Mouse (Mus musculus): ENCODE results near the gene Galnt14. TPM values are rescaled to one million over a fixed set of nuclear protein-coding genes. Genes with fewer than 3 reads are reported as not detected.
A peak's percentile ranks its signal among the peaks of the same experiment; 100 is the strongest.

The Galnt14 gene
- polyA plus RNA-seq, 1 experiment from 2014 or later, result 9.5 TPM

DNA sequence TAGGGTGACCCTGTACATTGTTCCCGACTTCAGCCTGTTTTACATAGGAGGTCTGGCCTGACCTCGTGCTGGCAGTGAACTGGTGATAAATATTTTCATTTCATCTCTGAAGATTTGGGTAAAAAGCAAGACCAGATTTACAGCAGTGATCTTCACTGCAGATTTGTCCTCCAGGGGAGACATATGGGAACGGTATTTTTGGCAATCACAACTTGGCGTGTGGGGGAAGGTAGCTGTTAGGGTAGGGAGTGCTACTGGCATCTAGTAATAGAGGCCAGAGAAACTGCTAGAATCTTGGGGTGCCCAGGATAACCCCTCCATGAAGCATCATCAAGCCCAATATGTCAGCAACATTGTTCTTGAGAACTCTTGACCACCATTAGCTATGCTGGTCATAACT, 138.3 kb downstream of the Galnt14 start:
- Histone ChIP-seq H3K4me3 (ENCODE audit: low read depth, low read length) (no peak overlapping the region), H3K9me3 (ENCODE audit: control insufficient read depth, low read length) (no peaks in the 10 kb centered on the region), H3K9ac (ENCODE audit: low read length) (no peak overlapping the region), H3K27me3 (ENCODE audit: control insufficient read depth, insufficient read depth, low read length) (no peaks in the 10 kb centered on the region), H3K4me2 (ENCODE audit: low read depth) (no peak overlapping the region), H3K27ac (ENCODE audit: low read depth, low read length) (no peak overlapping the region), H3K36me3 (ENCODE audit: control insufficient read depth, insufficient read depth, low read length) (no peaks in the 10 kb centered on the region), H3K4me1 (ENCODE audit: control insufficient read depth, insufficient read depth, low read length) (no peaks in the 10 kb centered on the region)
- no peak for DNase-seq (ENCODE audit: low spot score)
- 57% methylated on average over 4 of the region's 4 CpGs for WGBS
- ATAC-seq (ENCODE audit: insufficient read depth, low FRiP score, low TSS enrichment), result no peak

DNA sequence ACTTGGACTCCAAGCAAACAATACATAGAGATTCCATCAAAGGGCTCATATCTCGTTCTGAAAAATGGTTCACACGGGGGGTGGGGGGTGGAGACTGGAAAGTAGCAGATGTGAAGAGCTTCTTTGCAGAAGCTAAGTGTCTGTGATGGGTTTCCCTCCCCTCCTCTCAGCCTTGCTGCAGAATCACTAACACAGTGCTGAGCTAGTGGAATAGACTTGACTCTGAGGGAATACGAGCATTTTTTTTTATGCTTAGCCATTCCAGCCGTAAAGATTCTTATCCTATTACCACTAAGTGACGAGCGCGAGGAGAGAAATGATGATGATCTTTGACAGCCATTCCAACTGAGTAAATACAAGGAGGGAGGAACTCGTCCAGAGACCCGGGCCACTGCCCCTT, 142.0 kb downstream of the Galnt14 start:
- WGBS, result 69% methylated on average over 9 of the region's 9 CpGs
- ATAC-seq (ENCODE audit: insufficient read depth, low FRiP score, low TSS enrichment) (no peak), DNase-seq (ENCODE audit: low spot score) (no peak)
- Histone ChIP-seq H3K4me3 (ENCODE audit: low read depth, low read length) (no peak overlapping the region), H3K9me3 (ENCODE audit: control insufficient read depth, low read length) (no peaks in the 10 kb centered on the region), H3K4me1 (ENCODE audit: control insufficient read depth, insufficient read depth, low read length) (no peaks in the 10 kb centered on the region), H3K36me3 (ENCODE audit: control insufficient read depth, insufficient read depth, low read length) (no peaks in the 10 kb centered on the region), H3K27me3 (ENCODE audit: control insufficient read depth, insufficient read depth, low read length) (no peaks in the 10 kb centered on the region), H3K27ac (ENCODE audit: low read depth, low read length) (no peak overlapping the region), H3K9ac (ENCODE audit: low read length) (no peak overlapping the region), H3K4me2 (ENCODE audit: low read depth) (no peak overlapping the region)

DNA sequence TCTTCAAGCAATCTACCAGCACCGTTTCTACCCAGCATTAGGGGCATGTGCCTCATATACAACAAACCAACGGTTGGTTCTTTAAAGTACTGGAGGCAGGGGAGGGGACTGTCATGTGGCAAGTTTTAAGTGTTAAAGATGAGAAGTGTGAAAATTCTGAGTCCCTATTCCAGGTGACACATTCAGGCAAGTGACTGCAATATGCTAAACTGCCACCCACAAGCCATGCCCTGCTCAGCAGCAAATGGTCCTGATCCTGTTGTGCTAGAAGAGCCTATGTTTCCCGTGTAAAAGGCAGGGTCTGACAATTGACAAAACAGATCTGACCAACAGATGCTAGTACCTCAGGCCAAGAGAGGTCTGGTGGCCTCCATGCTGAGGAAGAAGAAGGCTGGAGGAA, 149.1 kb downstream of the Galnt14 start:
- no peak overlapping the region for H3K4me3 ChIP-seq (ENCODE audit: low read depth, low read length)
- peaks cover 3% of the 10 kb centered on the region; the same call in 1 of the 2 replicates for H3K4me1 ChIP-seq (ENCODE audit: control insufficient read depth, insufficient read depth, low read length)
- no peak for ATAC-seq (ENCODE audit: insufficient read depth, low FRiP score, low TSS enrichment)
- no peak for DNase-seq (ENCODE audit: low spot score)
- no peaks in the 10 kb centered on the region for H3K27me3 ChIP-seq (ENCODE audit: control insufficient read depth, insufficient read depth, low read length)
- no peaks in the 10 kb centered on the region for H3K9me3 ChIP-seq (ENCODE audit: control insufficient read depth, low read length)
- WGBS, result 60% methylated on average over 3 of the region's 3 CpGs
- H3K27ac ChIP-seq (ENCODE audit: low read depth, low read length), result no peak overlapping the region
- H3K36me3 ChIP-seq (ENCODE audit: control insufficient read depth, insufficient read depth, low read length), result no peaks in the 10 kb centered on the region
- H3K9ac ChIP-seq (ENCODE audit: low read length), result no peak overlapping the region
- H3K4me2 ChIP-seq (ENCODE audit: low read depth), result no peak overlapping the region

DNA sequence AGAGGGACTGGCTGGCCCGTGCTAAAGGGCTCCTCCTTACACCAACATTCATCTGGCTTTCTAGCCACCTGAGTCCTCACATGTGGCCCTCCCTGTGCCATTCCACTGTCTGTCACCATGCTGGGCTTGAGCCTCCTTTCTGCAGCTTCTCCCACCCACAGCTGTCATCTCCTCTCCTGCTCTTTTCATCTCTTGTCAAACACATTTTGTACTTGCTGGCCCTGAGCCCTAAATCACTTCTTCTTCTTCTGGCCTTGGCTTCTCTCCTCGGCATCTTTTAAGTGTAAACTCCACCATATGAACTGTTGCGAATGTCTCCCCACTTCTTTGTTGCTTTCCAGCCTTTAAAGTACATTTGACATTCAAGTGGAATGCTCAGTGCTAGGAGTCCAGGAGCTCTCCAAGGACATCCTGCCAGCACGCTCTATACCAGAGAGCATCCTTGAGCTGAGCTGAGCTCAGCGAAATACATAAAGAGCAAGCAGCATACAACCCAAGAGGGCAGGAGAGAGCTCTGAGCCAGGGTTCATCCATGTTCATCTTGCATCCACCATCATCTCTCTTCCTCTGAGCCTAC, 150.0 kb downstream of the Galnt14 start:
- Histone ChIP-seq H3K4me1 (ENCODE audit: control insufficient read depth, insufficient read depth, low read length) (peaks cover 3% of the 10 kb centered on the region; the same call in 1 of the 2 replicates), H3K36me3 (ENCODE audit: control insufficient read depth, insufficient read depth, low read length) (no peaks in the 10 kb centered on the region), H3K4me2 (ENCODE audit: low read depth) (no peak overlapping the region), H3K27me3 (ENCODE audit: control insufficient read depth, insufficient read depth, low read length) (no peaks in the 10 kb centered on the region), H3K27ac (ENCODE audit: low read depth, low read length) (no peak overlapping the region), H3K9ac (ENCODE audit: low read length) (no peak overlapping the region), H3K4me3 (ENCODE audit: low read depth, low read length) (no peak overlapping the region), H3K9me3 (ENCODE audit: control insufficient read depth, low read length) (no peaks in the 10 kb centered on the region)
- DNase-seq (ENCODE audit: low spot score), result no peak
- WGBS, result 81% methylated on average over 5 of the region's 5 CpGs
- ATAC-seq (ENCODE audit: insufficient read depth, low FRiP score, low TSS enrichment), result no peak

DNA sequence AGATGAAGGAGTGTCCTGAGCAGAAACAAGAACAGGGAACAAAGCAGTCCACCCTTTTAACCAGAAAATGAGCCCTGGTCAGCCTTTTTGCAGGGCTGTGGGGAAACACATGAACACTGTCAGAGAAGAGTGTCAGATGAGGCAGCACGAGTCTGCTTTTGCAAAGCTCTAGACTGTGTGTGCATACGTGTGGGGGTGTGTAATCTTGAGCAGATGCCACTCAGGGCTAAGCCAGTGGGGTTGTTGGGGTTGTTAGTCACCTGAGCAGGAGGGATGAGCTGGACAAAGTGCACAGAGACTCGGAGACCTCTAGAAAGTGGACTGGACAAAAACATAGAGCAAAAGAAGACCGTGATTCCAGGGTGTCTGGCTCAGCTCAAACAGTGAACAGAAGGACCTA, 150.8 kb downstream of the Galnt14 start:
- Histone ChIP-seq H3K9ac (ENCODE audit: low read length) (no peak overlapping the region), H3K36me3 (ENCODE audit: control insufficient read depth, insufficient read depth, low read length) (no peaks in the 10 kb centered on the region), H3K4me1 (ENCODE audit: control insufficient read depth, insufficient read depth, low read length) (peaks cover 3% of the 10 kb centered on the region; the same call in 1 of the 2 replicates), H3K27ac (ENCODE audit: low read depth, low read length) (no peak overlapping the region), H3K4me2 (ENCODE audit: low read depth) (no peak overlapping the region), H3K27me3 (ENCODE audit: control insufficient read depth, insufficient read depth, low read length) (no peaks in the 10 kb centered on the region), H3K4me3 (ENCODE audit: low read depth, low read length) (no peak overlapping the region), H3K9me3 (ENCODE audit: control insufficient read depth, low read length) (no peaks in the 10 kb centered on the region)
- no peak for DNase-seq (ENCODE audit: low spot score)
- 74% methylated on average over 4 of the region's 4 CpGs for WGBS
- ATAC-seq (ENCODE audit: insufficient read depth, low FRiP score, low TSS enrichment), result no peak

DNA sequence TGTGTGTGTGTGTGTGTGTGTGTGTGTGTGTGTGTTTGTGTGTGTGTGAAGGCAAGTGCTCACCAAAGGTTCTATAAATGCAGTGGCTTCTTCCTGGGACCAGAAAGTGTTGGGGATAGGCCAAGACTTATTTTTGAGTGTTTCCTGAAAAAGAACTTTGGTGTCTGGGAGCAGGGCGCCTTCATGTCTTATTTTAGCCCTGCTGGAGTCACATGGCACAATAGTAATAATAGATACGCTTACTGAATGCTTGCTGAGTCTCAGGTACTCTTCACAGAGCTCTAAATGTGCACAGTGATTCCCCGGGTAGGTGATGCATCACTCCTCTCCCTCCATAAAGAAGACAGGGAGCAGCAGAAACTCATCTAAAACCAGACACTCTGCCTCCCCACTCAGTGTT, 153.2 kb downstream of the Galnt14 start:
- Histone ChIP-seq H3K4me3 (ENCODE audit: low read depth, low read length) (no peak overlapping the region), H3K36me3 (ENCODE audit: control insufficient read depth, insufficient read depth, low read length) (no peaks in the 10 kb centered on the region), H3K27ac (ENCODE audit: low read depth, low read length) (no peak overlapping the region), H3K4me1 (ENCODE audit: control insufficient read depth, insufficient read depth, low read length) (peaks cover 3% of the 10 kb centered on the region; the same call in 1 of the 2 replicates), H3K9ac (ENCODE audit: low read length) (no peak overlapping the region), H3K27me3 (ENCODE audit: control insufficient read depth, insufficient read depth, low read length) (no peaks in the 10 kb centered on the region), H3K4me2 (ENCODE audit: low read depth) (no peak overlapping the region), H3K9me3 (ENCODE audit: control insufficient read depth, low read length) (no peaks in the 10 kb centered on the region)
- no peak for DNase-seq (ENCODE audit: low spot score)
- 92% methylated on average over 3 of the region's 3 CpGs for WGBS
- ATAC-seq (ENCODE audit: insufficient read depth, low FRiP score, low TSS enrichment), result no peak

DNA sequence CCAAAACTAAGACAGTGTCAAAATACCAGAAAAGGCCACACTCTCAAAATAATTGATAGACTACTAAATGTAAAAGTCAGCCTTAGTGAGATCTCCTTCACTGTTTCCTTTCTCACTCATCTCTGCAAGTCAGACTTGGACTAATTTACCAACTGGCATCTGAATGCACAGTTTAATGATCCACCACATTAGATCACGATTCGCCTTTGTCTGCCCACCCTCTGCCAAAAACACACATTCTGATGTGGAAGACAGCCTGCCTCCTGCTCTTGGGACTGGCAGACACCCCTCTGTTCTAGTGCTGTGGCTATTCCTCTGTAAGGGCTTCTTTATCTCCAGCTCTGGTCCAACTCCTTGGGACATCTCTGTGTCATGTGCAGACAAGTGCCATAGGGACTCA, 153.8 kb downstream of the Galnt14 start:
- Histone ChIP-seq H3K27ac (ENCODE audit: low read depth, low read length) (no peak overlapping the region), H3K27me3 (ENCODE audit: control insufficient read depth, insufficient read depth, low read length) (no peaks in the 10 kb centered on the region), H3K4me2 (ENCODE audit: low read depth) (no peak overlapping the region), H3K9ac (ENCODE audit: low read length) (no peak overlapping the region), H3K9me3 (ENCODE audit: control insufficient read depth, low read length) (no peaks in the 10 kb centered on the region), H3K4me3 (ENCODE audit: low read depth, low read length) (no peak overlapping the region), H3K36me3 (ENCODE audit: control insufficient read depth, insufficient read depth, low read length) (no peaks in the 10 kb centered on the region), H3K4me1 (ENCODE audit: control insufficient read depth, insufficient read depth, low read length) (peaks cover 3% of the 10 kb centered on the region; the same call in 1 of the 2 replicates)
- DNase-seq (ENCODE audit: low spot score) (no peak), ATAC-seq (ENCODE audit: insufficient read depth, low FRiP score, low TSS enrichment) (no peak)
- 89% methylated on average over 2 of the region's 2 CpGs for WGBS

DNA sequence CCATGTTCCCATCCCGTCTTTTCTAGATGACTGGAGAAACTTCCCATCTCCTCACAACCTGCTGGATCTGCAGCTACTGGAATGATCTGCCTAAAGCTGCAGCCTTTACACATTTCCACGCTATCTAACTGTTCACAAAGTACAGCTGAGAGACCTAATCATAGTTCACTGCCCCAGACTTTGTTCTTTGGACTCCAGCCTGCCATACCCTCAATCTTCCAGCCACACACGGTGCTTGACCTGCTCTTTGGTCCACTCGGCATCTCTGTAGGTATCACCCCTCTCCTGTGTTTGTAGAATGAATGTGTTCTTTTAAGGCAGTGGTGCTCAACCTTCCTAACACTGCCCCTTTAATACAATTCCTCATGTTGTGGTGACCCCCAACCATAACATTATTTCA, 155.6 kb downstream of the Galnt14 start:
- WGBS, result 87% methylated on average over 4 of the region's 4 CpGs
- peaks cover 3% of the 10 kb centered on the region; the same call in 1 of the 2 replicates for H3K4me1 ChIP-seq (ENCODE audit: control insufficient read depth, insufficient read depth, low read length)
- H3K4me3 ChIP-seq (ENCODE audit: low read depth, low read length), result no peak overlapping the region
- no peak overlapping the region for H3K27ac ChIP-seq (ENCODE audit: low read depth, low read length)
- H3K27me3 ChIP-seq (ENCODE audit: control insufficient read depth, insufficient read depth, low read length), result no peaks in the 10 kb centered on the region
- no peaks in the 10 kb centered on the region for H3K9me3 ChIP-seq (ENCODE audit: control insufficient read depth, low read length)
- no peak overlapping the region for H3K9ac ChIP-seq (ENCODE audit: low read length)
- ATAC-seq (ENCODE audit: insufficient read depth, low FRiP score, low TSS enrichment) (no peak), DNase-seq (ENCODE audit: low spot score) (no peak)
- no peaks in the 10 kb centered on the region for H3K36me3 ChIP-seq (ENCODE audit: control insufficient read depth, insufficient read depth, low read length)
- H3K4me2 ChIP-seq (ENCODE audit: low read depth), result no peak overlapping the region

DNA sequence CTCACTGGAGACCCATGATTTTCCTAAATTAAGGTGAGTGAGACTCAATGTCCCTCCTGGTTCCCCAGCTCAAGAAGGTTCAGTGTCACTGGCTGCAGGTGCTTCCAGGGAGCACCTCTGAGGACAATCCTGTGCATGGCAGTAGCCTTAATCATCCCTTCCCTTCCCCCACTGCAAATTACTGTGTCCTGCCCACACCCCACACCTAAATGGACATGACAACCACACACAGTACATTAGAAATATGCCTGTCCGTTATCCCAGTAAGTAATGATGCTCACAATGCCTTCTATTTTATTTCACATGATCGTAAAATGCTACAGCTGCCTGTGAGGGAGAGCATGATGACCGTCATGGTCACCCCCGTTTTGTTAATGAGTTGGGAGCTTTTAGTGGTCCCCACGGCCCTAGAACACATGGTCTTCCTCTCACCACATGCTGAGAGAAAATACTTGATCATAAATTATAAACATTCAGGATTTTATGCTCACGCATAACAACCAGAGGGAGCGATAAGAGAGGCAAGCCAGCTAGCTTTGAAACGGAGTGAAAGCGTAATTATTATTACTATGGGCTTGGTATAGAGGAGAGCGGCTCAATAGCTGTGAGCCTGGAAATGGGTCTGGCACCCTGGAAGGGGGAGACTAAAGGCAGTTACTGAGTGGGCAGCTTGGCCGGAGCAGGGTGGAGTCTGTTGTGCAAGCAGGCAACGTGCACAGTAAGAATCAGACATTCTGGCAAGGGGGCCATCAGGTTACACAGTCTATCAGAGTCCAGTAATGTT, 161.3 kb downstream of the Galnt14 start:
- H3K4me3 ChIP-seq (ENCODE audit: low read depth, low read length), result no peak overlapping the region
- no peak overlapping the region for H3K4me2 ChIP-seq (ENCODE audit: low read depth)
- DNase-seq (ENCODE audit: low spot score), result no peak
- no peaks in the 10 kb centered on the region for H3K36me3 ChIP-seq (ENCODE audit: control insufficient read depth, insufficient read depth, low read length)
- no peaks in the 10 kb centered on the region for H3K4me1 ChIP-seq (ENCODE audit: control insufficient read depth, insufficient read depth, low read length)
- 54% methylated on average over 12 of the region's 12 CpGs for WGBS
- no peak overlapping the region for H3K9ac ChIP-seq (ENCODE audit: low read length)
- H3K27ac ChIP-seq (ENCODE audit: low read depth, low read length), result peak overlapping the region; percentile 65
- peak; percentile 60; the same call in 1 of the 2 replicates for ATAC-seq (ENCODE audit: insufficient read depth, low FRiP score, low TSS enrichment)
- no peaks in the 10 kb centered on the region for H3K9me3 ChIP-seq (ENCODE audit: control insufficient read depth, low read length)
- H3K27me3 ChIP-seq (ENCODE audit: control insufficient read depth, insufficient read depth, low read length), result no peaks in the 10 kb centered on the region
